Mouse (Mus musculus) midbrain, embryonic 16.5 days (tissue): Measurements from ENCODE around the gene Slc25a19. TPM values are rescaled to one million over a fixed set of nuclear protein-coding genes. Genes with fewer than 3 reads are reported as not detected.
"Not testable (repeated sequence)": the region's sequence is repeated elsewhere in the genome, so short reads cannot be mapped to it uniquely, and the experiment has no call there.

ENCODE experiments used
- ATAC-seq: fragments of 200-750 bp; cut with Nextera tagmentation; 2 replicates; pipeline ENCODE4 v1.8.0; 2017; ENCODE audit warnings: moderate TSS enrichment
- H3K27ac ChIP-seq: fragments of 300-500 bp; sonication (generic); 2 replicates; pipeline ENCODE4 v1.5.1; 2014; ENCODE audit warnings: mild to moderate bottlenecking, low read length, mixed read lengths
- H3K27me3 ChIP-seq: fragments of 300-500 bp; sonication (generic); 2 replicates; pipeline ENCODE4 v1.6.1; 2014; ENCODE audit warnings: low read depth, low read length, mixed read lengths; ENCODE audit not compliant: control insufficient read depth, insufficient read depth
- H3K36me3 ChIP-seq: fragments of 300-500 bp; sonication (generic); 2 replicates; pipeline ENCODE4 v1.6.1; 2014; ENCODE audit warnings: mild to moderate bottlenecking, low read length, moderate library complexity, mixed read lengths; ENCODE audit not compliant: control insufficient read depth, insufficient read depth
- H3K4me1 ChIP-seq: fragments of 300-500 bp; sonication (generic); 2 replicates; pipeline ENCODE4 v1.6.1; 2014; ENCODE audit warnings: mild to moderate bottlenecking, low read length, mixed read lengths; ENCODE audit not compliant: control insufficient read depth, insufficient read depth
- H3K4me2 ChIP-seq: fragments of 300-500 bp; sonication (generic); 2 replicates; pipeline ENCODE4 v1.6.1; 2014; ENCODE audit warnings: mild to moderate bottlenecking, low read length, mixed read lengths
- H3K4me3 ChIP-seq: fragments of 300-500 bp; sonication (generic); 2 replicates; pipeline ENCODE4 v1.5.1; 2014; ENCODE audit warnings: low read depth, mild to moderate bottlenecking, low read length, moderate library complexity, mixed read lengths
- H3K9ac ChIP-seq: fragments of 300-500 bp; sonication (generic); 2 replicates; pipeline ENCODE4 v1.6.1; 2014; ENCODE audit warnings: low read depth, low read length, mixed read lengths
- H3K9me3 ChIP-seq: fragments of 300-500 bp; sonication (generic); replicated peaks from 2 replicates; pipeline ENCODE4 v1.6.1; 2014; ENCODE audit warnings: mild to moderate bottlenecking, low read length, mixed read lengths; ENCODE audit not compliant: control insufficient read depth, poor library complexity, severe bottlenecking
- whole genome bisulfite sequencing: fragments of 180-500 bp; shearing (Covaris S2); extraction: QIAGEN DNeasy Blood & Tissue Kit; methylation state at CpG from one replicate; pipeline ENCODE4 v1.1.7; 2014; 5-methylcytosine and 5-hydroxymethylcytosine counted together
- polyA plus RNA-seq: library from polyadenylated mRNA; unstranded; fragments of >200 nt; fragmentation: Nextera tagmentation; extraction: Ambion mirVana; gene quantifications from 2 replicates; pipeline ENCODE4 v1.2.1, GENCODE M21; 2015

The Slc25a19 gene
- polyA plus RNA-seq, 1 experiment from 2014 or later: 50.8 TPM

GRCm38 (mm10) chr11:115645498-115645897 is 17.4 kb upstream of the Slc25a19 start:
- ATAC-seq, H3K4me3 ChIP-seq, H3K36me3 ChIP-seq, H3K4me1 ChIP-seq, H3K9me3 ChIP-seq, H3K9ac ChIP-seq, H3K27me3 ChIP-seq, H3K4me2 ChIP-seq, H3K27ac ChIP-seq: not testable (repeated sequence)
- WGBS: 88% methylated on average over 14 of the region's 14 CpGs

GRCm38 (mm10) chr11:115644308-115644707 is 16.2 kb upstream of the Slc25a19 start:
- peaks cover 3% of the 10 kb centered on the region for H3K36me3 ChIP-seq
- H3K4me2 ChIP-seq: no peak overlapping the region
- ATAC-seq: no peak
- no peaks in the 10 kb centered on the region for H3K4me1 ChIP-seq
- no peak overlapping the region for H3K27ac ChIP-seq
- WGBS: 92% methylated on average over 13 of the region's 13 CpGs
- no peak overlapping the region for H3K9ac ChIP-seq
- no peaks in the 10 kb centered on the region for H3K27me3 ChIP-seq
- no peaks in the 10 kb centered on the region for H3K9me3 ChIP-seq
- H3K4me3 ChIP-seq: no peak overlapping the region

- 79% methylated on average over 10 of the region's 10 CpGs for WGBS
- Histone ChIP-seq H3K9me3 (no peaks in the 10 kb centered on the region), H3K27ac (no peak overlapping the region), H3K27me3 (no peaks in the 10 kb centered on the region), H3K4me2 (no peak overlapping the region), H3K36me3 (peaks cover 3% of the 10 kb centered on the region), H3K4me1 (no peaks in the 10 kb centered on the region), H3K9ac (no peak overlapping the region), H3K4me3 (no peak overlapping the region)
- ATAC-seq: no peak
These were observed 15.2 kb upstream of the Slc25a19 start for GRCm38 (mm10) chr11:115643265-115643664.

GRCm38 (mm10) chr11:115642705-115643104 is 14.6 kb upstream of the Slc25a19 start:
- Histone ChIP-seq H3K4me2 (no peak overlapping the region), H3K9me3 (no peaks in the 10 kb centered on the region), H3K27me3 (no peaks in the 10 kb centered on the region), H3K4me3 (no peak overlapping the region), H3K9ac (no peak overlapping the region), H3K36me3 (peaks cover 3% of the 10 kb centered on the region), H3K27ac (no peak overlapping the region), H3K4me1 (no peaks in the 10 kb centered on the region)
- no peak for ATAC-seq
- WGBS: 98% methylated on average over 2 of the region's 2 CpGs

GRCm38 (mm10) chr11:115641664-115642036 is 13.6 kb upstream of the Slc25a19 start:
- ATAC-seq: no peak
- Histone ChIP-seq H3K9me3 (no peaks in the 10 kb centered on the region), H3K4me1 (no peaks in the 10 kb centered on the region), H3K4me2 (no peak overlapping the region), H3K27me3 (no peaks in the 10 kb centered on the region), H3K9ac (no peak overlapping the region), H3K36me3 (peaks cover 3% of the 10 kb centered on the region), H3K4me3 (no peak overlapping the region), H3K27ac (no peak overlapping the region)
- 86% methylated on average over 4 of the region's 4 CpGs for WGBS

GRCm38 (mm10) chr11:115640978-115641663 is 13.0 kb upstream of the Slc25a19 start:
- Histone ChIP-seq H3K27ac (no peak overlapping the region), H3K36me3 (no peaks in the 10 kb centered on the region; the same call in none of the 2 replicates), H3K4me2 (no peak overlapping the region), H3K9ac (no peak overlapping the region), H3K4me3 (no peak overlapping the region), H3K27me3 (no peaks in the 10 kb centered on the region), H3K9me3 (no peaks in the 10 kb centered on the region), H3K4me1 (no peaks in the 10 kb centered on the region)
- WGBS: 54% methylated on average over 14 of the region's 14 CpGs
- no peak for ATAC-seq

GRCm38 (mm10) chr11:115640311-115640828 is 12.3 kb upstream of the Slc25a19 start:
- no peaks in the 10 kb centered on the region; the same call in 1 of the 2 replicates for H3K36me3 ChIP-seq
- H3K4me1 ChIP-seq: no peaks in the 10 kb centered on the region
- H3K27me3 ChIP-seq: no peaks in the 10 kb centered on the region
- no peak overlapping the region for H3K4me3 ChIP-seq
- 95% methylated on average over 3 of the region's 4 CpGs for WGBS
- no peak overlapping the region for H3K4me2 ChIP-seq
- H3K27ac ChIP-seq: no peak overlapping the region
- no peak overlapping the region for H3K9ac ChIP-seq
- H3K9me3 ChIP-seq: no peaks in the 10 kb centered on the region
- no peak for ATAC-seq

GRCm38 (mm10) chr11:115639540-115639939 is 11.4 kb upstream of the Slc25a19 start:
- Histone ChIP-seq H3K4me1 (no peaks in the 10 kb centered on the region), H3K9ac (0 out of 2 replicates have a peak overlapping the region, but pooled peaks have one; percentile 25), H3K27me3 (no peaks in the 10 kb centered on the region), H3K36me3 (no peaks in the 10 kb centered on the region), H3K4me3 (no peak overlapping the region), H3K9me3 (no peaks in the 10 kb centered on the region), H3K27ac (no peak overlapping the region), H3K4me2 (no peak overlapping the region)
- WGBS: 83% methylated on average over 4 of the region's 4 CpGs
- ATAC-seq: no peak

GRCm38 (mm10) chr11:115638498-115639409 is 10.7 kb upstream of the Slc25a19 start:
- Histone ChIP-seq H3K9me3 (no peaks in the 10 kb centered on the region), H3K4me3 (no peak overlapping the region), H3K9ac (0 out of 2 replicates have a peak overlapping the region, but pooled peaks have one; percentile 25), H3K36me3 (no peaks in the 10 kb centered on the region), H3K4me1 (no peaks in the 10 kb centered on the region), H3K4me2 (no peak overlapping the region), H3K27ac (no peak overlapping the region), H3K27me3 (no peaks in the 10 kb centered on the region)
- 83% methylated on average over 5 of the region's 5 CpGs for WGBS
- no peak for ATAC-seq
